Mouse (Mus musculus) erythroblast, embryonic 14.5 days (primary cell): Measurements from ENCODE around the gene Gpr19.

Experiments used
- GATA1 ChIP-seq: IDR thresholded peaks from 2 replicates; pipeline ENCODE4 v1.6.1; 2012; ENCODE audit warnings: low read length, inconsistent platforms, mixed read lengths
- TAL1 ChIP-seq: IDR thresholded peaks from 3 replicates; pipeline ENCODE4 v1.6.1; 2012; ENCODE audit warnings: low read length, inconsistent platforms, mixed read lengths

DNA sequence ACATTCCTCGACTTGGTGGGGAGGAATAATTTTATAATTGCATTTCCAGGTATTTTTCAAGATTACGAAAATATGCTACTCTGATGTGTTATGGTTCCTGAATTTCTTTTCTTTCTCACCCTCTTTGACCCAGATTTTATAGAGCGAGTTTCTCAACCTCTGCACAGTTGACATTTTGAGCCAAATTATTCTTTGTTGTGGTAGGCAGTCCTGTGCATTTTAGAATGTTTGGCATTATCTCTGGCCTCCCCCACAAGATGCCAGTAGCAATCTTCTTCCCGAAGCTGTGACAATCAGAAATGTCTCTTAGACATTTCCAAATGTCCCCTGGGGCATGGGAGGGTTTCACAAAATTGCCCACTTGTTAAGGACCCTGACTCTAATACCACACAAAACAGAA lies 25.3 kb upstream of the Gpr19 start:
- TF ChIP-seq GATA1, result no peak
- no peak for TF ChIP-seq TAL1
